Mouse (Mus musculus): ENCODE data around the gene Olfr420. TPM values are rescaled to one million over a fixed set of nuclear protein-coding genes. Genes with fewer than 3 reads are reported as not detected.

Olfr420 gene
- not detected in 2 replicates for polyA plus RNA-seq (2012; rRNA removed)

GRCm38 (mm10) chr1:174155333-174155732 lies at the start of gene Olfr420:
Gene Olfr420 (plus strand): TSS chr1:174155633.
- DNase-seq, result no peak
- TF ChIP-seq POLR2A (IDR thresholded peaks at IDR 0.05; ENCODE audit: borderline replicate concordance, extremely low read depth, low read depth, low read length), result no peak
- no peak for TF ChIP-seq CTCF (IDR thresholded peaks at IDR 0.05; ENCODE audit: insufficient read depth, low read length)
- WGBS, result 67% methylated on average over 1 of the region's 1 CpGs

GRCm38 (mm10) chr1:174121062-174121461 lies 34.4 kb upstream of the Olfr420 start, which contains the start of gene Olfr231:
Gene Olfr231 (minus strand): TSS chr1:174121162.
- WGBS, result 42% methylated on average over 2 of the region's 2 CpGs
- Histone ChIP-seq H3K4me3 (replicated peaks; ENCODE audit: extremely low read depth, low read depth, low read length) (no peak within 1 kb of the TSS), H3K4me1 (ENCODE audit: control insufficient read depth, insufficient read depth, low read length) (no peaks in the 10 kb centered on the region)
- TF ChIP-seq POLR2A (IDR thresholded peaks at IDR 0.05; ENCODE audit: borderline replicate concordance, extremely low read depth, low read depth, low read length), result no peak
- TF ChIP-seq CTCF (IDR thresholded peaks at IDR 0.05; ENCODE audit: insufficient read depth, low read length), result no peak
- DNase-seq, result no peak

More at GRCm38 (mm10) chr1:174155333-174155732, at the start of gene Olfr420:
- Histone ChIP-seq H3K4me1 (ENCODE audit: control insufficient read depth, insufficient read depth, low read length) (no peaks in the 10 kb centered on the region), H3K4me3 (replicated peaks; ENCODE audit: extremely low read depth, low read depth, low read length) (no peak within 1 kb of the TSS)

GRCm38 (mm10) chr1:174131217-174131616 lies 24.2 kb upstream of the Olfr420 start, which contains the start of gene Olfr424:
Gene Olfr424 (plus strand): TSS chr1:174131517.
- 59% methylated on average over 3 of the region's 3 CpGs for WGBS
- no peak within 1 kb of the TSS for H3K4me3 ChIP-seq (replicated peaks; ENCODE audit: extremely low read depth, low read depth, low read length)
- no peak for DNase-seq
- H3K4me1 ChIP-seq (ENCODE audit: control insufficient read depth, insufficient read depth, low read length), result no peaks in the 10 kb centered on the region
- TF ChIP-seq POLR2A (IDR thresholded peaks at IDR 0.05; ENCODE audit: borderline replicate concordance, extremely low read depth, low read depth, low read length) (no peak), CTCF (IDR thresholded peaks at IDR 0.05; ENCODE audit: insufficient read depth, low read length) (no peak)

- WGBS, result 69% methylated on average over 3 of the region's 3 CpGs
- Histone ChIP-seq H3K4me1 (ENCODE audit: control insufficient read depth, insufficient read depth, low read length) (no peaks in the 10 kb centered on the region), H3K4me3 (replicated peaks; ENCODE audit: extremely low read depth, low read depth, low read length) (no peak overlapping the region)
- no peak for DNase-seq
- TF ChIP-seq CTCF (IDR thresholded peaks at IDR 0.05; ENCODE audit: insufficient read depth, low read length), result no peak
Observed at GRCm38 (mm10) chr1:174131999-174132398, 23.4 kb upstream of the Olfr420 start.

- WGBS, result 54% methylated on average over 2 of the region's 2 CpGs
Observed at GRCm38 (mm10) chr1:174141384-174141783, 14.0 kb upstream of the Olfr420 start.

GRCm38 (mm10) chr1:174146696-174147095 lies 8.7 kb upstream of the Olfr420 start:
- Histone ChIP-seq H3K4me3 (replicated peaks; ENCODE audit: extremely low read depth, low read depth, low read length) (no peak overlapping the region), H3K4me1 (ENCODE audit: control insufficient read depth, insufficient read depth, low read length) (no peaks in the 10 kb centered on the region)
- TF ChIP-seq POLR2A (IDR thresholded peaks at IDR 0.05; ENCODE audit: borderline replicate concordance, extremely low read depth, low read depth, low read length), result no peak
- no peak for TF ChIP-seq CTCF (IDR thresholded peaks at IDR 0.05; ENCODE audit: insufficient read depth, low read length)
- DNase-seq, result no peak
- 76% methylated on average over 1 of the region's 1 CpGs for WGBS

More at GRCm38 (mm10) chr1:174141384-174141783, 14.0 kb upstream of the Olfr420 start:
- no peak for TF ChIP-seq POLR2A (IDR thresholded peaks at IDR 0.05; ENCODE audit: borderline replicate concordance, extremely low read depth, low read depth, low read length)
- no peak for TF ChIP-seq CTCF (IDR thresholded peaks at IDR 0.05; ENCODE audit: insufficient read depth, low read length)
- H3K4me3 ChIP-seq (replicated peaks; ENCODE audit: extremely low read depth, low read depth, low read length), result no peak overlapping the region
- no peaks in the 10 kb centered on the region for H3K4me1 ChIP-seq (ENCODE audit: control insufficient read depth, insufficient read depth, low read length)
- DNase-seq, result no peak

GRCm38 (mm10) chr1:174149289-174149688 lies 6.1 kb upstream of the Olfr420 start:
- Histone ChIP-seq H3K4me1 (ENCODE audit: control insufficient read depth, insufficient read depth, low read length) (no peaks in the 10 kb centered on the region), H3K4me3 (replicated peaks; ENCODE audit: extremely low read depth, low read depth, low read length) (no peak overlapping the region)
- TF ChIP-seq POLR2A (IDR thresholded peaks at IDR 0.05; ENCODE audit: borderline replicate concordance, extremely low read depth, low read depth, low read length) (no peak), CTCF (IDR thresholded peaks at IDR 0.05; ENCODE audit: insufficient read depth, low read length) (no peak)
- 78% methylated on average over 2 of the region's 2 CpGs for WGBS
- DNase-seq, result no peak

GRCm38 (mm10) chr1:174157622-174158021 lies 2.2 kb downstream of the Olfr420 start:
- TF ChIP-seq CTCF (IDR thresholded peaks at IDR 0.05; ENCODE audit: insufficient read depth, low read length) (no peak), POLR2A (IDR thresholded peaks at IDR 0.05; ENCODE audit: borderline replicate concordance, extremely low read depth, low read depth, low read length) (no peak)
- DNase-seq, result no peak
- WGBS, result 77% methylated on average over 3 of the region's 3 CpGs
- no peaks in the 10 kb centered on the region for H3K4me1 ChIP-seq (ENCODE audit: control insufficient read depth, insufficient read depth, low read length)
- no peak overlapping the region for H3K4me3 ChIP-seq (replicated peaks; ENCODE audit: extremely low read depth, low read depth, low read length)

GRCm38 (mm10) chr1:174158512-174158911 lies 3.1 kb downstream of the Olfr420 start:
- Histone ChIP-seq H3K4me3 (replicated peaks; ENCODE audit: extremely low read depth, low read depth, low read length) (no peak overlapping the region), H3K4me1 (ENCODE audit: control insufficient read depth, insufficient read depth, low read length) (no peaks in the 10 kb centered on the region)
- TF ChIP-seq CTCF (IDR thresholded peaks at IDR 0.05; ENCODE audit: insufficient read depth, low read length) (no peak), POLR2A (IDR thresholded peaks at IDR 0.05; ENCODE audit: borderline replicate concordance, extremely low read depth, low read depth, low read length) (no peak)
- DNase-seq, result no peak
- WGBS, result 78% methylated on average over 1 of the region's 1 CpGs

GRCm38 (mm10) chr1:174159095-174159494 lies 3.7 kb downstream of the Olfr420 start:
- DNase-seq, result no peak
- WGBS, result 75% methylated on average over 10 of the region's 10 CpGs
- TF ChIP-seq POLR2A (IDR thresholded peaks at IDR 0.05; ENCODE audit: borderline replicate concordance, extremely low read depth, low read depth, low read length), result no peak
- no peak for TF ChIP-seq CTCF (IDR thresholded peaks at IDR 0.05; ENCODE audit: insufficient read depth, low read length)
- H3K4me3 ChIP-seq (replicated peaks; ENCODE audit: extremely low read depth, low read depth, low read length), result no peak overlapping the region
- no peaks in the 10 kb centered on the region for H3K4me1 ChIP-seq (ENCODE audit: control insufficient read depth, insufficient read depth, low read length)

All from lung, adult 2 months (tissue).